Mouse (Mus musculus) bone marrow, adult 2 months (tissue): ENCODE measurements around the gene Olfr325.

Source experiments
- CTCF ChIP-seq: fragments of 200-500 bp; IDR thresholded peaks from 2 replicates; pipeline ENCODE4 v1.5.1; 2011; ENCODE audit warnings: low read length, control low read depth; ENCODE audit not compliant: control insufficient read depth, insufficient read depth
- POLR2A ChIP-seq: fragments of 200-500 bp; IDR thresholded peaks from 2 replicates; pipeline ENCODE4 v1.6.1; 2011; ENCODE audit warnings: low read depth, mild to moderate bottlenecking, control low read depth, low read length, borderline replicate concordance; ENCODE audit not compliant: control insufficient read depth

DNA sequence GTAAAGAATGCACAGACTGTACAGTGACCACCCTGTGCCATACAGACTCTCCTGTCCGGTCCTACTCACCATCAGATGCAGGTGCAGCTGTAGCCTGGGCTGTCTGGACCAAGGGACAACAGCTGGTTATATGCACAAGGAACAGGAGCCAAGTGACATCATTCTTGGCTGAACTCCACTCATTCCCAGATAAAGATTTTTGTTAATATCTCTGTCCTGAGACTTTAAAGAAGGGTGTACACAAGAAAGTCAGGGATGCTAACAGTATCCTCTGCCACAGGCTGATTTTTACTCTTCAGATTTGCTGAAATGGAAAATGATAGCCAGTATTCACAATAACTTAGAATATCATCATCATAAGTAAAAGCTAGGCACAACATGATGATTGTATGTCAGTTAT is 22.0 kb upstream of the Olfr325 start, which contains the start of gene Olfr328:
- no peak for TF ChIP-seq CTCF
- no peak for TF ChIP-seq POLR2A
